Mouse (Mus musculus) bone marrow macrophage, adult 2 months (primary cell): ENCODE results near the gene Tmem56.

Experiments
- CTCF ChIP-seq: IDR thresholded peaks from 2 replicates; pipeline ENCODE4 v1.5.1; 2012; ENCODE audit warnings: low read depth, mild to moderate bottlenecking, low read length, moderate library complexity
- POLR2A ChIP-seq: IDR thresholded peaks from 2 replicates; pipeline ENCODE4 v1.6.1; 2012; ENCODE audit warnings: mild to moderate bottlenecking, low read depth, low read length, borderline replicate concordance

DNA sequence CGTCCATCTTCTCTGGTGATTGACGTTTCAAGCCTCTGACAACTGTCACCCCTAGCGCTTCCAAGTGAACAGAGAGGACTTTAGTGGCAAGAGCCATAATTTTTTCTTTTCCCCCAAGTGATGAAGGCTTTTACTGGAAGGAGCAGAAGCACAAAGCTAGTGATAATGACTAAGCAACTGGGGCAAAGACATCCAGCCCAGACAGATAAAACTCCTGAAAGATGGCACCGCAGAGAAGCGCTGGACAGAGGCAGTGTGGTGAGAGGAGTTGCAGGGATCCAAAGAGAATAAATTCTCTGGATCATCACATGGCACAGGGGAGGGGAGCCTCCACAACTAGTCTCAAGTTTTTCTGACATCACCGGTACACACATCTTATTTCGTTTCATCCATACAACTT is 21.6 kb downstream of the Tmem56 start:
- TF ChIP-seq CTCF (no peak), POLR2A (no peak)
